Mouse (Mus musculus): ENCODE results near the gene Gm20931.
"Not testable (repeated sequence)": the region's sequence is repeated elsewhere in the genome, so short reads cannot be mapped to it uniquely, and the experiment has no call there.

Gm20931 gene

DNA sequence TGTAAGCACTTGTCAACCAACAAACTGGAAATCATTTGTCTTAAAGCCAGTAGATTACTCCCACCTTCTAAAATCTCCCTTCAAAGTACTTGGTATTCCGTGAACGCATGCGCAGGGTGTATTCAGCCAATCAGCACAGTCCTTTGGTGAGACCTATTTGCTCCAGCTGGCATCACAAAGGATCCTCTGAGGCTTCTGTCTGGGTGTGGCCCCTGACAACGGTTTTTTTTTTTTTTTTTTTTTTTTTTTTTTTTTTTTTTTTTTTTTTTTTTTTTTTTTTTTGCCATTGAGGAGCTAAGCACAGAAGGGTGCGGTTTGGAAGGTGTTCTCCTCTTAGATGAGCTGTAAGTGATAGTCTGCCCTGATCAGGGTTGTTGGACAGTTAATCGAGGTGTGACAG is at the start of gene Gm20931:
Gene Gm20931, plus strand, starts transcription at position 301 of the 400 bp plus-strand sequence.
- not testable (repeated sequence) for DNase-seq

Data from thymus, postnatal 4 days (tissue).